Mouse (Mus musculus) right cerebral cortex, adult 2 months (tissue): ENCODE data around the gene Fam19a5.

Source experiments
- DNase-seq, 2 experiments: peaks; one replicate each; pipeline ENCODE4 v3.0.0; 2021 to 2022; ENCODE audit warnings: low spot score in 2 of 2

Gene Fam19a5

DNA sequence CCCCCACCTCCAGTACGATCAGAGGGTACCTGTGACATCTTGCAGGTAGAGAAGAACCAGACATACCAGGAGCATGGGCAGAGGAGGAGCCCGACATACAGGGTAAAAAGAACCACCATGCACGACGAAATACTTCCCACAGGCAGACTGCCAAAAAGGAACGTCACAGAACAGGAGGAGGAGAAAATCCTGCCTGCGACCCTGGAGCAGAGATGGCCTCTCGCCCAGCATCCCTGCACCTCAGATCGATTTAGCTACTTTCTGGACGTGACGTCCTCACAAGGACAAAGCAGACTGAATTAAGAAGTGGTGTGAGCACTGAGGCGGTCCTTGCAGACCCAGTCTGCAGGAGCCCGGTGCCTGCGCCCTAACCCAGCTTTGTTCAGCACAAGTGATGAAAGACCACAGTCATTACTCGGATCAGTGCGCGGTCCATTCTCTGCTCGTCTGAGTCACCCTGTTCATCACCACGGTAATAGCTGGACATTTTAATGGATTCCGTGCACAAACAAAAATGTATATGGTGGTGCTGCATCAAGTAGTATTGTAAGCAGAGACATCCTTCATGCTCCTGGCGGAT is 182.6 kb downstream of the Fam19a5 start:
- DNase-seq: no peak

DNA sequence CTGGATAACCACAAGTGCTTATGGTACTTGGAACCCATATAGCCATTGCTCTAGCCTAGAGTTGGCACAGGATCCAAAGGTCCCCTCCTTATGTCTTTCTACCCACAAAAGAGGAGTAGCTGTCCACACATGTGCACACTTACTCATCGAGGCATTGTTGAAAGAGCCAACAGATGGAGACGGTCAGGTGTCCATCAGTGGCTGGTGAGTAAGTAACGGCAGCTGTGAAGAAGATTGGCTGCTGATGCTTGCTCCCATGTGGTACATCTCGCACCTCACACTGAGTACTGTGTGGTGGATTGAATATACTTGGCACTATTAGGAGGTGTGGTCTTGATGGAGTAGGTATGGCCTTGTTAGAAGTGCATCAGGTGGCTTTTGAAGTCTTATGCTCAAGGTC is 192.2 kb downstream of the Fam19a5 start:
- no peak for DNase-seq

- DNase-seq: no peak
These were observed 211.4 kb downstream of the Fam19a5 start for GRCm38 (mm10) chr15:87755482-87755881.

DNA sequence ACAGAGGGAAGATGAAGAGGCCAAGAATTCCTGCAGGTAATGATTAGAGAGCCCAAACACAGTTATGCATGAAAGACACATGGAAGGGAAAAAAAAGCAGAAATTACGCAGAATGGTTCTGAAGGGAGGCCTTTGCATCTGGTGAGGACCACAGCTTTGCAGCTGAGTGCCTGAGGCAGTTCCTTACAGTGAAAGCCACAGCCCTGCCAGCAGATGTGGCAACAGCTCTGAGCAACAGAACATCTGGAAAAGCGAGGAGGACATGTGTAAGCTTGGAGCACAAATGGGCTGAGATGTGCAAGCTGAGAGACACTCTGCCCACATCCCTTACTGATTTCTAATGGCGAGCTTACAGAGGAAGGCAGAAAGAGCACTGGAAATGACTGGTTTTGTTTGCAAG is 221.8 kb downstream of the Fam19a5 start:
- DNase-seq: no peak

DNA sequence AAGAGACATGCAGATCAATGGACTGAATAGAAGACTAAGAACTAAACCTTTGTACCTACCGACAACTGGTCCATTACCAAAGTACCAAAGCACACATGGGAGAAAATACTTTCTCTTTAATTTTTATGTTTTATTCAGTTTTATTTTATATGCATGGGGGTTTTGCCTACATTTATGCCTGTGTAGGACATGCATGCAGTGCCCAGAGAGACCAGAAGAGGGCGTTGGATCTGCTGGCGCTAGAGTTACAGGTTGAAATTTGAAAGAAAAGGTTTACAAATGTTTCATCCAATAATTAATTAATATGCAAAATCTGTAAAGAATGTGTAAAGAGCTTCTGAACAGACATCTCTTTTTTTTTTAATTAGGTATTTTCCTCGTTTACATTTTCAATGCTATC is 229.9 kb downstream of the Fam19a5 start:
- no peak for DNase-seq

GRCm38 (mm10) chr15:87783331-87783730 is 239.2 kb downstream of the Fam19a5 start:
- DNase-seq: no peak

- no peak for DNase-seq
These were observed 245.6 kb downstream of the Fam19a5 start for GRCm38 (mm10) chr15:87789671-87790070.

DNA sequence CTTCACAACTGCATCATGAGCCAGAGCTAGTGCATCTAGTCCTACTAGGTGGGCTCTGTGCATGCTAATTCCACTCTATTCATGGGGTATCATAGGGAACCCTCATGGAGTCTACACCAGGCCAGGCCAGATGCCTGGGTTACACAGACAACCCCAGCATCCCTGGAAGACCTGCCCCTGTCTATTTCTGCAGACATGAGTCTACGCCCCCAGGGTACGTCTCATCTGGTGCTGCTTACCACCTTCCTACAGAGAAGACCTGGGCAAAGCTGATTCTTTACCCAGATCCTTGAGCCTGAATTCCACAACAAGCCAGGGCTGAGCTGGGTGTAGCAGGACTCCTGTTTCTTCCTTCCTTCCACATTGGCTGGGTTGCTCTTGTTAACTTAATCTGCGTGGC is 249.6 kb downstream of the Fam19a5 start:
- no peak for DNase-seq

- DNase-seq: no peak
These were observed 252.5 kb downstream of the Fam19a5 start for GRCm38 (mm10) chr15:87796571-87796970.
